Mouse (Mus musculus): ENCODE data around the gene Il1r1. TPM values are rescaled to one million over a fixed set of nuclear protein-coding genes. Genes with fewer than 3 reads are reported as not detected.

Il1r1 gene
- total RNA-seq, 2 experiments from 2014 or later, result 3.3 to 3.4 TPM

DNA sequence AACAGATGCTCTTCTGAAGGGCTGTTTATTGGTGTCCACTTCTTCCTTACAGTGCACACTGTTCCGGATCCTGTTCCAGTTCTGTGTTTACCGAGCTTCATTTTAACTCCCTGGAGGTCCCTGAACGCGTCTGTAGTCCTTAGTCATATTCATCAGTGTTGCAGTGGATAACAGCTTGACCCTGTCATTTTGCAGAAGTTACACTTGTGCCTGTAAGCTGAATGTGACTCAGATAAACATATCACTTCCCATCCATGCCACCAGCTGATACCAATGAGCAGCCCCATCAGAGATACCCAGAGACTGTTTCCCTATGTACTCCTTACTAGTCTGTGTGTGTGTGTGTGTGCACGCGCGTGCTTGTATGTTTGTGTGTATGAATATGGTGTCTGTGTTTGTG lies 5.5 kb downstream of the Il1r1 start:
- DNase-seq (ENCODE audit: low spot score in 2 of 2), result no peak

DNA sequence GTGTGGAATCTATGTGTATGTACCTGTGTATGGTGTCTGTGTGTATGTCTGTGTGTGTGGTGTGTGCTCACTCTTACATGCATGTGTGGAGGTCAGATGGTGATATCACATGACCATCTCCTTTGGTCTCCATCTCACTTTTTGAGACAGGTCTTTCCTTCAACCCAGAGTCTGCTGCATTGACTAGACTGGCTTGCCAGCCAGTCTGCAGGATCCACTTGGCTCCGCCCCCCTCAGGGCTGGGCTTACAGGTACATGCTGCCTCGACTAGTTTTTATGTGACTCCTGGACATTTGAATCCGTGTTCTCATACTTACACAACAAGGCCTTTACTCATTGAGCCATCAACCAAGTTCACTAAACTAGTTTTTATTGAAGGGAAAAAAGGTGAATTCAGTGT lies 6.2 kb downstream of the Il1r1 start:
- no peak for DNase-seq (ENCODE audit: low spot score in 2 of 2)

DNA sequence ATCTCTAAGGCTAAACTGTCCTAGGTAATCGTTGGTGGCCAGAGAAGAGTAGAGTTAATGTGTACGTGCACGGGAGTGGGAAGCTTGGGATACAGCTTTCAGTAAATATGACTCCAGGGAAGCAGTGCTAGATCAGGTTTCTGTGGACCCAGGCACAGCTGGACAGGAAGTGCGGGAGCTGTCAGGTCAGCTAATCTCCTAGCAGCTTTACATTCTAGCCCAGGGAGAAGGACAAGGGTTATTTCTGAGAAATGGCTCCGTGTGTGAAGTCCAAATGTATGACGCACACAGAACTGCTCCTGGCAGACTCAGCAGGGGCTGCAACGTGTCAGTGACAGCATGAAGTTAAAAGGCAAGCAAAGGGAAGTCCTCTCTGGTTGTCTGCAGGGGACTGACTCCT lies 8.3 kb downstream of the Il1r1 start:
- DNase-seq (ENCODE audit: low spot score in 2 of 2), result no peak

DNA sequence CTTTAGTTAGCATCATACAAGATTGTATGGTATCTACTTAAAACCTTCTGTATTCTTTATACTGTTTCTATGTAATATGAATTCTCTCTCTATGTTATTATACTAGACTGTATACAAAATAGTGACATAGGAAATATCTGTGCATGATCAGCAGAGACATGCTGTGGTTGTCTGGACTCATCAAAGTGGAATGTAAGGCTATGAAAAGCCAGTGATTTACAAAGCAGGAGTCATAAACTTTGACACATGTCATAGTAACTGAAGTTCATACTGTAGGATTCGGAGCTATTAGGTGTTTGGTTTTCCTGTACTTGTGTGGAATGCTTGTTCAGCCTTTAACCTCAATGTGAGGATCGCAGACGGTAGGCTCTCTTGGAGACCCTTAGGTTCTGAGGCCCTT lies 8.7 kb downstream of the Il1r1 start:
- DNase-seq (ENCODE audit: low spot score in 2 of 2), result no peak

DNA sequence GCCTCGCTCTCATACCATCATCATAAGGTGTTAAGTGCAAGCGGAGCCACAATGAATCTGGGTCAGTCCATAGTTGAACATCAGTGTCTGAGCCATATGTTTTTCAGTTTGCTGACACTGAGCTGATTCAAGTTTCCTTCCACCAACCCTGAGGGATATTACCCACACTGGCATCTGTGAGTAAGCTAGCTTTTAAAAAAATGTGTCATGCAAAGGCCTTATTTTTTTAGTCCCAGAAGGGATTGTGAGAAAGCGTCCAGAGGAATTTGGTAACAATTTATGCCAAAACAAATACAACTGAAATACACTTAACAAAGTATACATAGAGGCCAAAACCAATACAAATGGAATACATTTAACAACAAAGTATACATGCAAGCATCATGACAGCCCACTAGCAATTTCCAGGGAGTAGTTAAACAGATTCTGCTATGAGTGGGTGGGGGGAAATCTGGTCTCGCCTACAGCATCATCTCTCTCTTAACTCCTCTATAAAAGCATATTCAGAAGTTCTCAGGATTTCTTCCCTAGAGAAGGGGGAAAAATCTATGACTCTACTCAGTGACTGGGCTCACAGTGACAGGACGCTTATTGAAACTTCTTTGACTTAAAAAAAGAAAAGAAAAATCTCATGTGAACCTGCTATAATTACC lies 10.8 kb downstream of the Il1r1 start:
- DNase-seq (ENCODE audit: low spot score in 2 of 2), result no peak

DNA sequence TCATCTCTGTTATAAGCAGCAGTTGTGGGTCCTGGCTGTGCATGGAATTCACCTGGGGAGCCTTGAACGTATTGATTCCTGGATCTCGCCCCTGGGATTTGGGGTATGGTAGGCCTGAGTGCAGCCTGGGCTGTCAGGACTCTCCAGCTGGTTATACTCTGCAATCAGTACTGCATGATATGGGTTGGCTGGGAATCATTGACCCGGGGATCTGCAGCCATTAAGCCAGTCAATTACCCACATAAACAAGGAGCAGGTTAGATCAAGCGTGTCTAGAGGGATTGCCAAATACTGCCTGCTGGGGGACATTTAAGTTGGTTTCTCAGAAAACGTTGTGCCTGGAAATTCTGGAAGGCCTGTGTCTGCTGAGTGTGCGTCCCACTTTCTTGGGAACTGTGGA lies 11.8 kb downstream of the Il1r1 start:
- DNase-seq (ENCODE audit: low spot score in 2 of 2), result no peak

DNA sequence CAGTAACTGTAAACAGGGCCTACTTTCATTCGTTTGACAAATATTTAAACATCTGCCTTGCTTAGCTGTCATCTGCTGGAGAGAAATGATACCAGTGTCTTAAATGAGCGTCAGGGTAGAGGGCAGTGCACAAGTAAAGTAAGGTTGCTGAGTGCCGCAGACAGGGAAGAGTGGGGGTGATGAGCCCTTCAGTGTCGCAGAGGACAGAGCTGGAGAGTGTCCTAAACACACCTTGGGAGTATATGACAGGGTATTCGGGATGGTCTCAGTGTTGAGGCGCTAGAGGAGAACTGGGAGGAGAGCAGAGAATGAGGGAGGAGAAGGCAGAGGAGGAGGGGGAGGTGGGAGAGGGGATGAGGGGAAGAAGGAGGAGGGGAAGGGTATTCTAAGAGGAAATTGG lies 12.2 kb downstream of the Il1r1 start:
- no peak for DNase-seq (ENCODE audit: low spot score in 2 of 2)

DNA sequence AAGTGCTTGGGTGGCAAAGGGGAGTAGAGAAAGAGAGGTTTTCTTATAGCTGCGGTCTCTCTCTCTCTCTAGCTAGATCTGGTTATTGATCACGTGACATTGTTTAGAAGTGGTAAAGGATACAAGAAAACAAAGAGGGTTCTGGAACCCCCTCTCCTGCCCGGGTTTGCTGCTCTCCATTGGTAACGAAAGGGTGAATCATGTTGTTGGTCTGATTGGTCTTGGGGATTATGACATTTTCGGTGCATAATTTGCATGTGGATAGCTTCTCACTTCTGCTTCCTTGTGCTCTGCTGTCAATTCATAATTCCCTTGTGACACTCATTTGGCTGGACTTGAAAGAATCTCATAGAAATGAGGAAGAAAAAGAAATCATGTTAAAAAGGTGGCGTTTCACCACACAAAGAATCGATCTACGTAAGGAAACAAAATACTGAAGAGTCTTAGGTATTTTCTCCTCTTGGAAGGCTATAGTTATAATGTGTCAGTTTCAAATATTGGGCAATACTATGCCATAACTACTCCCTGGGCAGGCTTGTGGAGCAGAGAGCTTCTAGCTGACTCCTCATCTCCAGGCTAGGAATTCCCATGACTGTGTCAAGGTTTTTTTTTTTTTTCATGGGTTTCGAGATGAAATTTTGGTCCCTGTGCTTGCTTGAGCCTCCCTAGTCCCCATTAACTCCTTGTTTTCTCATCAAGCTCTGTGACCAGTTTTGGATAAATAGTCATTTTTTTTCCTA lies 15.6 kb downstream of the Il1r1 start:
- DNase-seq (ENCODE audit: low spot score in 2 of 2), result no peak

DNA sequence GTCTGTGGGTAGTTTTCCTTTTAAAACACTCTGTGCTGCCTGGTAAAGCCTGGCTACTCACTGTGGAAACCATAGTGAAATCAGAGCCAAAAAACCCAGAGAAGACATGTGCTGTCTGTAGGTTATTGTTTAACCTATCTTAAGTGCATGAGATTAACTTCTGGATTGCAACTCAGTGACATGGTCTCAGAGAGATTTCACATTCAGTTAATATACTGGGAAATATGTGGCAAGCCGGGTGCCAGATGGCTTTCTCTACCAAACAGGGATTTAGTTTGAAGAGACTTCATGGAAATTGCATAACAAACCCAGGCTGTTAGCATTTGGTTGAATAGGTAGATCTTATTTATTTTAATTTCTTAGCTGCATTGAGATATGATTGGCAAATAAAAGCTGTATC lies 17.8 kb downstream of the Il1r1 start:
- no peak for DNase-seq (ENCODE audit: low spot score in 2 of 2)

DNA sequence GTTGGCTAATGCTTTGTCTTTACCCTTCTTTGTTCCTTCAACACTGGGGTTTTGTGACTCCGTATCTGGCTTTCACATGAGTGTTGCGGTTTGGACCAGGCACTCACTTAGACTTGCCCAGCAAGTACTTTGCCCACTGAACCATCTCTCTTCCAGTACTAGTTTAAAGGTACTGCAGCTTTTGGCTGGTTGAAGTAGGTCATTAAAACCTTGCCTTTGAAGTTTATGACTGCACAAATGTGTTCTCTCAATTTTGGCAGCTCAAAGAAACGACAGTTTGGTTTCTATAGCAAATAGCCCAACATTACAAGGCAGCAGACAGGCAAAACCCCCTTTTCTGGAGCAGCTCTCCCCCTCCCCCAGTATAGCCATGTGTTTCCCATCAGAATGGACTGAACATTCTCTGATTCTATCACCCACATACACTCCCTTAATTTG lies 18.7 kb downstream of the Il1r1 start:
- peak in 1 of 2 experiments; percentile 21 for DNase-seq (ENCODE audit: low spot score in 2 of 2)

DNA sequence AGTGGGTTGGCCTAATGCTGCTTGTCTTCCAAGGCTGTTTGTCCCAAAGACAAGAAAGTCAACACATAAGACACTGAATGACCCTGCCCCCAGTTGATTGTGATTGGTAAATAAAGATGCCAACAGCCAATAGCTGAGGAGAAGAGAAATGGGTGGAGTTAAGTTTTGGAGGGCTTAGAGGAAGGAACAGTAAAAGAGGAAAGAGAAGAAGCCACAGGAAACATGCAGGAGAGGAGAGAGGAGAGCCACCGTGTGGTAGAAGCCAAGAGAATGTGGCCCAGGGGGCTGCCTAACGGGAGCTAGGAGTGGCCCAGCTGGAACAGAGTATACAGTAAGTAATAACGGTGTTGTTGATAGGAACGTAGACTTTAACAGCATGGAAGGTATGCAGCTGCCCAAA lies 25.5 kb downstream of the Il1r1 start:
- no peak for DNase-seq (ENCODE audit: low spot score in 2 of 2)

DNA sequence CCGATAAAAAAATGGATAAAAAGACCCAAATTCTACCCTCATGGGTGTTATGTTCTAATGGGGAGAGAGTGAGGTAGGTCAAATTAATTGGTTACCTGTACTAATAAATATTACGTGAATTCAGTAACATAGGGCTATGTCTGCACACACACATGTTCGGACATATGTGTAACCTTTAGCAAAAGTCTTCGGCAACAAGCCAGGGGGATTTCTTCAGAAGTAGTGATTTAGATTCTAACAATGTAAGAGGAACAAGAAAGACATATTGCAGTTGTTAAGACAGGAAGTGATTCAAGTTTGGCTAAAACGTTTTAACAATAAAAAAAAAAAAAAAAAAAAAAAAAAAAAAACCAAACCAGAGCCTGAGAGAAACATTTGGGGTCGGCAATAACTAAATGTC lies 27.6 kb downstream of the Il1r1 start:
- no peak for DNase-seq (ENCODE audit: low spot score in 2 of 2)

DNA sequence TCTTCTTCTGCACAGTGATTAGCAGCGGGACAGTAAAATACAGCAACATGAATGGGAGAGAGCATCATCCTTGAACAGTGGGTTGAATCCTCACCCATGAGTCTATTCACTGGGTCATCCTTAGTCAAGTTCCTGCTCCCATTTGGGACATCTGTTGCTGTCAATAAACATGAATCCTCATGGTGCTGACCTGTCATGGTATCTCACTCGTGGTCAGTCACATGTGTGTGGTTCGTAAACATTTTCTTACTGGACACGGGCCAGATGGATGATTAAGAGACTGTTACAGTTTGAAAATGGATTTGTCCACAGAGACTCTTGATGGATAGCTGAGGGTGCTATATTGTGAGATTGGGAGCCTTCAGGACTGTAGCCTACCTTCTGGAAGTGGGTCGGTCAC lies 29.1 kb downstream of the Il1r1 start:
- no peak for DNase-seq (ENCODE audit: low spot score in 2 of 2)

DNA sequence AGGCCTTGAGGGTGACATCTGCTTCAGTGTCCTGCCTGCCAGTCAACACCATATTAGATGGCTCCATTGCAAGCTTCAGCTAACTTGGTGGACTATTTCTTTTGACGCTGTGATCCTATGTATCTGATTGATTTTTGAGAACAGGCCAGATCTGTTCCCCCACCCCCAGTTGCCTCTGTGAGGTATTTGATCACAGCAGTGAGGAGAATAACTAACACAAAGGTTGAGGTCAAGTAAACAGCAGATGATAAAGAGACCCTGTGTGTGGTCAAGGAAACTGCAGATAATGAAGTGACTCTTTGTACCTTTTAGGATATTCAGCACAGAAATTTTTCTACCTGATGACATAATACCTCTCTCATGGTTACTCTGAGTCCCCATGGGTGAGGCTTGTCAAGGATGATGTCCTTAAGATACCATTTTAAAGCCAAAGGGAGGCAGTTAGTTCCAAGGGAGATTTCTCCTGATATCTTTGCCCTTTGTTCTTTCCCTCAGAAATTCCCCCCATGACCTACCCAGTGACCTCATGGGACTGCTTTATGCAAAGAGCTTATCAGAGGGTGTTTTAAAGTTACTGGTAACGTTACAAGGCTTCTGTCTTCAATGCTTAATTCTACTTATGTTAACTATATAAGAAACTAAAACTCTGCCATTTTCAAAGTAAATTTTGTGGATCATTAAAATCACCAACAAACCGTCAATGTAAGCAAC lies 29.6 kb downstream of the Il1r1 start:
- no peak for DNase-seq (ENCODE audit: low spot score in 2 of 2)

DNA sequence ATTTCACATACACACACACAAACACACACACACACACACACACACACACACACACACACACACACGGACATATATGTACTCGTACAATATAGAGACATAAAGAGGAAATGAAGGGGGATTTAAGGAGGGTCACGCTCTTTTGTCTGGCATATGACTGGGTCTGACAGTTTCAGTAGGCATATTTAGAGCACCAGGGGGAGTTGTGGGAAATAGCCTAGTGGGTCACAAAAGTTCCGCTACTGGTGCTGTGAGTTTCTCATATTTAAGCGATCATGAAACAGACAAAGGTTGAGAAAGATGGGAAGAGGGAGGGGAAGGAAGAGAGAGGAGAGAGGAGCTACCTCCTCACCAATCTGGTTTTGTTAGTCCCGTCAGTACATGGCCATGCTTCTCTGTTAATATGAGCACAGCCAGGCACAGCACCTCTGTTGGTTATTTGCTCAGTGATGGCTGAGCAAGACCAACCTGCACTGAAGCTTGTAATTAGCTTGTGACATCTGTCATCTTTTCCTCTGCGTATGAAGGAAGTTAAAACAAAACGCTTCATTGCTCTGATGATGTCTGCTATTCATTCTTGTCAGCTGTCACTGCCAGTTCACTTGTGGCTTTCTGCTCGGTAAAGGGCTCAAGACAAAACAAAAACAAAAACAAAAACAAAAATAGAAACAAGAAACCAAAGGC lies 37.7 kb downstream of the Il1r1 start:
- DNase-seq (ENCODE audit: low spot score in 2 of 2), result no peak

DNA sequence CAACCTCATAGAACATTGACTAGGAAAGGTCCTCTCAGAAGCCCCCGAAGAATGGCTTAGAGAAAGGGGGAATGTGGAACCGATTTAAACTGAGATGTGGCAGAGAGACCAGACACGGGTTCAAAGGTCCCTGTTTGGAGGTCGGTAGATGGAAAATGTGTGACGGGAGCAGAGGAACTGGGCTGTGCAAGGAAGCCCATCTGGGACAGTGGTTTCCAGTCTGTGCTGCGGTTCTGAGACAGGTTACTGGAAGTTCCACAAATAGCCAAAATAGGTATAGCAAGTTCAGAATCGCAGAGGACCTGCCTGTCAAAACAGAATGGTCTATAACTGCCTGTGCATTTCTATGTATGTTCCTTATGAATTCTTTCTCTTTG lies 38.2 kb downstream of the Il1r1 start:
- no peak for DNase-seq (ENCODE audit: low spot score in 2 of 2)

DNA sequence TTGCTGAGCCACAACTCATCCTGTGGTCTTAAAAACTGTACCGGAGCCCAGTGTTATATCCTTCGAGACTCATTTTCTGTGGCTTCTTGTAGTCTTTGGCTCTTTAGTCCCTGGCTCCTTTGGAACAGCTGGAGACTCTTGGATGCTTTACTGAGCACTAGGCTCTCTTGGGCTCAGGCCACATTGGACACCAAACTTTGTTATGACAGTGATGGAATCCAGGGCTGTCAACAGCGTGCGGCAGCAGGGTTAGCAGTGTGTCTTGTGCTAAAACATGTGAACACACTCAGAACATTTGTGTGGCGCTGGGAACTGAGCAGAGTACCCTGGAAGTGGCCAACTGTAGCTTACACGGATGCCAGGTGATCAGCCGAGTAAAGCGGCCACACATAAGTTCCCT lies 38.8 kb downstream of the Il1r1 start:
- no peak for DNase-seq (ENCODE audit: low spot score in 2 of 2)

DNA sequence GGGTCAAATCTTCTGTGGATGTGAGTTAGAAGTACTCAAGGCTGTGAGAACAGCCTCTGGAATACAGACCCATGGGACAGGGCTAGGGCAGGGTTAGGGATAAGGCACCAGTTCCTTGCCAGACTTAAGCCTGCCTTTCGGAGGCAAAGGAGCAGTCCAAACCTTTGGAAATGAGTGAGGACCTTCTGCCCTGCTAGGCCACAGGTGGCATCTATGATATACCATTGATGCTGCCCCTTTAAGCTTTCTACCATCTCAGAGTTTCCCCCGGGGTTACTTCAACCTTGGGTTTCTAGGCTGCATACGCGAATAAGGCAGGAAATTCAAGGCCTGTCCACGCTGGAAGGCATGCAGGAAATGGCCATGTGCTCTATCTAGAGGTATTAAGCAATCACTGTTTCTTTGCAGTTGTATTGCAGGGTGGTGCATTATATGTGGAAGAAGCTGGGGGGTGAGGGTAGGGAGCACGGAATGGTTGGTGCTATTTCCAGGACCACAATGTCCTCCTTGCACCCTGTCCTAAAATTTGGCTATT lies 40.5 kb downstream of the Il1r1 start:
- no peak for DNase-seq (ENCODE audit: low spot score in 2 of 2)

DNA sequence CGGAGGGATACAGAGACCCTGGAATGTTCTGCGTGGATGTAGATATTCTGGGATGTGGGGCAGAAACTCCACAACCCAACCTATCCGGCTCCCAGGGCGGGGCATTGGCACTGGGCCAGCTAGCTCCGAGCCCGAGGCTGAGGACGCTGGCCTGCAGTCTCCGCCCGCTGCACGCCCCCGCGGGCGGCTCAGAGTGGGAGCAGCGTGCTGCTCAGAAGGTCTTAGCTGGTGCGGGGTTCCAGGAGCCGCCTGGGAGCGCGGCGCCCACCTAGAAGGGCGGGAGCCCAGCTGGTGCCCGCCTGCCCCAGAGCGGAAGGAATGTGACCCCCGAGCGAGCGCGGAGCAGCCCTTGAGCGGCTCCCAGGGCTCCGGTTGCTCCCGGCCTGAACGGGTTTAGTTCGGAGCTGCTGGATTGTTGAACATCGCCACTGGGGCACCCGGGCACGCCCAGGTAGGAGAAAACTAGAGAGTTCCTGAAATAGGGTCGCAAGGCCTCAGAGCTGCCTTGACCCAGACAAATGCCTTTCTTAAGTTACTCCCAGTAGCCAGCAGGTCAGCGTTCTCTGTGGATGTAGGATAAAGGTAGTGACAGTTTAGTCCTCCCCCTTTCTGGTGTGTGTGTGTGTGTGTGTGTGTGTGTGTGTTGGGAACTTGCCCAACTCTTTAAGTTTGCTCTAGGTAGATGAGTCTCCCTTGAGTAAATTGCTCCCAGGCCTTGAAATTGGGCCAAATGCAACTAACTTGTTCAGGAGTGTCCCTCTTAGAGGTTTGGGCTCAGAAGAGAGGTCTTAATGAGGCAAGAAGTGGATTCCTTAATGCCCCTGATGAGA lies 41.8 kb downstream of the Il1r1 start:
- DNase-seq (ENCODE audit: low spot score in 2 of 2), result peak; percentile 68 to 75

DNA sequence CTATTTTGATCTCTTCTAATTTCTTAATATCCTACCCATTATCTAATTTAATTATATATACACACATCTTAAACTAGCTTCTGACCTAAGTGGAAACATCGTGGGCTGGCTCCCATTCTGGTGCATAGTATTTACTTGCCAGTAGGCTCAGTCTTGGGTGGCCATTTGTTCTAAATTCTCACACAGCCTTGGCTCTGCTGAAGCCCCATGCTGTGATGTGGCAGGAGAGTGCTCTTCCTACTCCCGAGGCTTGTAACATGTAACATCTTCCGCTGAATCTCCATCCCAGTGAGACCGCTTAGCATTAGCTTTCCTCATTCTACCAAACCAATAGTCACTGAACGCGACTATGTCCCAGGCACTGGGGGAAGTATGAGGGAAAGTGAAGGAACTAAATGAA lies 43.0 kb downstream of the Il1r1 start:
- no peak for DNase-seq (ENCODE audit: low spot score in 2 of 2)

DNA sequence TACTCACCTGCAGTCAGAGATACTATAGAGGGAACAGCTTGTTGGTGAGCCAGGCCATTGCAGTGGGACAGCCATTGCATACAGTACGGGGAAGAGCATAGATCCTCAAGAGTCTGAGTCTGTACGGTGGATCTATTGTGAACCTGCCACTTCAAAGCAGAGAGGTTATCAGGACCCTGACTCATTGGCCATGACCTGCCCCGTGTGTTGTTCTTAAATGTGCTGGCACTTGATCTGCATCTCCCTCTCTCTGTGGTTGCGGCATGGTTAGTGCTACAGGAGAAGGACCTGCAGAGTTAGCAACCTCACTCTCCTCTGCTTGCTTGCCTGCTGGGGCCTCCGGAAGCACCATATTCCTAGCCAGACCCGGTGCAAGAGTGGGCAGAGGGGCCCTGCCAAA lies 43.7 kb downstream of the Il1r1 start:
- no peak for DNase-seq (ENCODE audit: low spot score in 2 of 2)

All from layer of hippocampus, postnatal 10 days (tissue).